Mouse (Mus musculus) hindbrain, embryonic 16.5 days (tissue): ENCODE data around the gene Itpk1. TPM values are rescaled to one million over a fixed set of nuclear protein-coding genes. Genes with fewer than 3 reads are reported as not detected.

ENCODE experiments used
- ATAC-seq: fragments of 200-750 bp; cut with Nextera tagmentation; 2 replicates; pipeline ENCODE4 v1.8.0; 2017; ENCODE audit warnings: moderate TSS enrichment, moderate library complexity
- H3K27ac ChIP-seq: fragments of 300-500 bp; sonication (generic); 2 replicates; pipeline ENCODE4 v1.5.1; 2014; ENCODE audit warnings: low read depth, mild to moderate bottlenecking, control low read depth, low read length, moderate library complexity
- H3K27me3 ChIP-seq: fragments of 300-500 bp; sonication (generic); replicated peaks from 2 replicates; pipeline ENCODE4 v1.6.1; 2014; ENCODE audit warnings: low read length; ENCODE audit not compliant: control insufficient read depth, insufficient read depth
- H3K36me3 ChIP-seq: fragments of 300-500 bp; sonication (generic); 2 replicates; pipeline ENCODE4 v1.6.1; 2014; ENCODE audit warnings: mild to moderate bottlenecking, low read length, moderate library complexity, mixed read lengths; ENCODE audit not compliant: control insufficient read depth, insufficient read depth
- H3K4me1 ChIP-seq: fragments of 300-500 bp; sonication (generic); 2 replicates; pipeline ENCODE4 v1.6.1; 2014; ENCODE audit warnings: low read depth, low read length; ENCODE audit not compliant: control insufficient read depth, insufficient read depth
- H3K4me2 ChIP-seq: fragments of 300-500 bp; sonication (generic); 2 replicates; pipeline ENCODE4 v1.6.1; 2014; ENCODE audit warnings: mild to moderate bottlenecking, low read length, control low read depth, moderate library complexity
- H3K4me3 ChIP-seq: fragments of 300-500 bp; sonication (generic); 2 replicates; pipeline ENCODE4 v1.5.1; 2014; ENCODE audit warnings: mild to moderate bottlenecking, low read length, control low read depth, moderate library complexity
- H3K9ac ChIP-seq: fragments of 300-500 bp; sonication (generic); 2 replicates; pipeline ENCODE4 v1.6.1; 2014; ENCODE audit warnings: low read depth, mild to moderate bottlenecking, control low read depth, low read length, moderate library complexity
- H3K9me3 ChIP-seq: fragments of 300-500 bp; sonication (generic); 2 replicates; pipeline ENCODE4 v1.6.1; 2014; ENCODE audit warnings: mild to moderate bottlenecking, low read length, moderate library complexity; ENCODE audit not compliant: control insufficient read depth
- WGBS: fragments of 180-500 bp; shearing (Covaris S2); extraction: QIAGEN DNeasy Blood & Tissue Kit; methylation state at CpG from one replicate; pipeline ENCODE4 v1.1.7; 2014; 5-methylcytosine and 5-hydroxymethylcytosine counted together
- polyA plus RNA-seq: library from polyadenylated mRNA; unstranded; fragments of >200 nt; fragmentation: Nextera tagmentation; extraction: Ambion mirVana; gene quantifications from 2 replicates; pipeline ENCODE4 v1.2.1, GENCODE M21; 2015

The Itpk1 gene
- polyA plus RNA-seq, 1 experiment from 2014 or later = 41.2 TPM

- Histone ChIP-seq H3K27ac (peak overlapping the region; percentile 68; the same call in 1 of the 2 replicates), H3K27me3 (no peaks in the 10 kb centered on the region), H3K4me3 (no peak overlapping the region), H3K9ac (no peak overlapping the region), H3K9me3 (no peaks in the 10 kb centered on the region), H3K4me1 (peaks cover 23% of the 10 kb centered on the region), H3K36me3 (no peaks in the 10 kb centered on the region), H3K4me2 (no peak overlapping the region)
- WGBS = 97% methylated on average over 5 of the region's 5 CpGs
- ATAC-seq = no peak
Observed at GRCm38 (mm10) chr12:102686321-102686720, 18.4 kb downstream of the Itpk1 start.

GRCm38 (mm10) chr12:102685523-102685931 lies 19.2 kb downstream of the Itpk1 start:
- no peaks in the 10 kb centered on the region for H3K36me3 ChIP-seq
- H3K4me1 ChIP-seq = peaks cover 23% of the 10 kb centered on the region
- peak overlapping the region; percentile 47 for H3K9ac ChIP-seq
- H3K27me3 ChIP-seq = no peaks in the 10 kb centered on the region
- no peak overlapping the region for H3K4me3 ChIP-seq
- H3K4me2 ChIP-seq = peak overlapping the region; percentile 25; the same call in 1 of the 2 replicates
- no peaks in the 10 kb centered on the region for H3K9me3 ChIP-seq
- 23% methylated on average over 9 of the region's 9 CpGs for WGBS
- peak; percentile 60 for ATAC-seq
- H3K27ac ChIP-seq = peak overlapping the region; percentile 68

- Histone ChIP-seq H3K9me3 (no peaks in the 10 kb centered on the region), H3K4me3 (no peak overlapping the region), H3K27me3 (no peaks in the 10 kb centered on the region), H3K27ac (peak overlapping the region; percentile 68), H3K4me2 (peak overlapping the region; percentile 25; the same call in 1 of the 2 replicates), H3K4me1 (peaks cover 23% of the 10 kb centered on the region), H3K9ac (peak overlapping the region; percentile 47), H3K36me3 (no peaks in the 10 kb centered on the region)
- ATAC-seq = no peak
- 76% methylated on average over 3 of the region's 3 CpGs for WGBS
Observed at GRCm38 (mm10) chr12:102684720-102685386, 19.9 kb downstream of the Itpk1 start.

GRCm38 (mm10) chr12:102683979-102684378 lies 20.8 kb downstream of the Itpk1 start:
- WGBS = 48% methylated on average over 5 of the region's 5 CpGs
- no peak overlapping the region for H3K4me3 ChIP-seq
- H3K27me3 ChIP-seq = no peaks in the 10 kb centered on the region
- peak; percentile 34; the same call in 1 of the 2 replicates for ATAC-seq
- H3K4me1 ChIP-seq = peaks cover 25% of the 10 kb centered on the region
- H3K36me3 ChIP-seq = no peaks in the 10 kb centered on the region
- H3K9ac ChIP-seq = no peak overlapping the region; the same call in 1 of the 2 replicates
- no peak overlapping the region for H3K4me2 ChIP-seq
- peak overlapping the region; percentile 17; the same call in 1 of the 2 replicates for H3K27ac ChIP-seq
- no peaks in the 10 kb centered on the region for H3K9me3 ChIP-seq

GRCm38 (mm10) chr12:102683438-102683837 lies 21.3 kb downstream of the Itpk1 start:
- 65% methylated on average over 6 of the region's 6 CpGs for WGBS
- H3K4me1 ChIP-seq = peaks cover 25% of the 10 kb centered on the region
- H3K27ac ChIP-seq = no peak overlapping the region
- ATAC-seq = no peak
- no peak overlapping the region for H3K9ac ChIP-seq
- H3K4me2 ChIP-seq = no peak overlapping the region
- no peaks in the 10 kb centered on the region for H3K27me3 ChIP-seq
- no peaks in the 10 kb centered on the region for H3K9me3 ChIP-seq
- H3K36me3 ChIP-seq = no peaks in the 10 kb centered on the region
- H3K4me3 ChIP-seq = no peak overlapping the region

GRCm38 (mm10) chr12:102682722-102683299 lies 21.9 kb downstream of the Itpk1 start:
- Histone ChIP-seq H3K9ac (no peak overlapping the region), H3K9me3 (no peaks in the 10 kb centered on the region), H3K4me1 (peaks cover 25% of the 10 kb centered on the region), H3K4me3 (no peak overlapping the region), H3K36me3 (no peaks in the 10 kb centered on the region), H3K27me3 (no peaks in the 10 kb centered on the region), H3K27ac (no peak overlapping the region), H3K4me2 (no peak overlapping the region)
- 73% methylated on average over 7 of the region's 7 CpGs for WGBS
- no peak for ATAC-seq

GRCm38 (mm10) chr12:102682085-102682484 lies 22.6 kb downstream of the Itpk1 start:
- H3K9me3 ChIP-seq = no peaks in the 10 kb centered on the region
- no peak overlapping the region for H3K9ac ChIP-seq
- no peaks in the 10 kb centered on the region for H3K27me3 ChIP-seq
- WGBS = 85% methylated on average over 5 of the region's 5 CpGs
- H3K27ac ChIP-seq = no peak overlapping the region
- no peaks in the 10 kb centered on the region for H3K36me3 ChIP-seq
- no peak overlapping the region for H3K4me3 ChIP-seq
- ATAC-seq = no peak
- H3K4me1 ChIP-seq = peaks cover 25% of the 10 kb centered on the region
- no peak overlapping the region for H3K4me2 ChIP-seq

GRCm38 (mm10) chr12:102681590-102681989 lies 23.1 kb downstream of the Itpk1 start:
- Histone ChIP-seq H3K27ac (no peak overlapping the region), H3K36me3 (no peaks in the 10 kb centered on the region), H3K9me3 (no peaks in the 10 kb centered on the region), H3K4me3 (no peak overlapping the region), H3K9ac (no peak overlapping the region), H3K4me1 (peaks cover 25% of the 10 kb centered on the region), H3K27me3 (no peaks in the 10 kb centered on the region), H3K4me2 (no peak overlapping the region)
- WGBS = 79% methylated on average over 7 of the region's 7 CpGs
- ATAC-seq = no peak

- H3K4me2 ChIP-seq = no peak overlapping the region
- no peaks in the 10 kb centered on the region for H3K9me3 ChIP-seq
- H3K4me3 ChIP-seq = no peak overlapping the region
- no peak overlapping the region for H3K9ac ChIP-seq
- ATAC-seq = no peak
- H3K27me3 ChIP-seq = no peaks in the 10 kb centered on the region
- peaks cover 7% of the 10 kb centered on the region for H3K4me1 ChIP-seq
- H3K36me3 ChIP-seq = peaks cover 3% of the 10 kb centered on the region; the same call in 1 of the 2 replicates
- H3K27ac ChIP-seq = no peak overlapping the region
- 20% methylated on average over 6 of the region's 6 CpGs for WGBS
Observed at GRCm38 (mm10) chr12:102678820-102679219, 25.9 kb downstream of the Itpk1 start.
